Mouse (Mus musculus): Measurements from ENCODE around the gene Tmem30a. TPM values are rescaled to one million over a fixed set of nuclear protein-coding genes. Genes with fewer than 3 reads are reported as not detected.
A peak's percentile ranks its signal among the peaks of the same experiment; 100 is the strongest.

The Tmem30a gene
- polyA plus RNA-seq, 2 experiments, result 11.9 to 31.0 TPM

- no peaks in the 10 kb centered on the region for H3K27me3 ChIP-seq (ENCODE audit: control insufficient read depth, insufficient read depth, low read length)
- 46% methylated on average over 6 of the region's 6 CpGs for WGBS (ENCODE audit: insufficient replicate concordance)
- ATAC-seq (ENCODE audit: insufficient read depth), result no peak
- H3K9ac ChIP-seq (replicated peaks), result no peak overlapping the region
- H3K27ac ChIP-seq, result no peak overlapping the region
- H3K9me3 ChIP-seq (ENCODE audit: control insufficient read depth, low read length), result no peaks in the 10 kb centered on the region
- TF ChIP-seq EP300 (IDR thresholded peaks at IDR 0.05; ENCODE audit: low read depth) (no peak), CTCF (IDR thresholded peaks at IDR 0.05; ENCODE audit: low read depth) (no peak)
- no peaks in the 10 kb centered on the region for H3K36me3 ChIP-seq (replicated peaks; ENCODE audit: control insufficient read depth, insufficient read depth, low read depth)
- H3K4me1 ChIP-seq (replicated peaks; ENCODE audit: control insufficient read depth in 2 of 2, insufficient read depth in 2 of 2, low read length in 1 of 2), result no peaks in the 10 kb centered on the region; a peak in 1 of 4 replicates
- H3K4me2 ChIP-seq (ENCODE audit: low read depth), result no peak overlapping the region
- no peak for DNase-seq (ENCODE audit: low read depth in 3 of 3, low spot score in 3 of 3)
- no peak overlapping the region for H3K4me3 ChIP-seq (ENCODE audit: insufficient read depth in 1 of 2, low read depth in 2 of 2, low read length in 2 of 2)
These were observed 16.1 kb upstream of the Tmem30a start for GRCm38 (mm10) chr9:79809411-79809810.

- 36% methylated on average over 4 of the region's 4 CpGs for WGBS (ENCODE audit: insufficient replicate concordance)
- H3K27ac ChIP-seq, result no peak overlapping the region
- no peaks in the 10 kb centered on the region for H3K36me3 ChIP-seq (replicated peaks; ENCODE audit: control insufficient read depth, insufficient read depth, low read depth)
- ATAC-seq (ENCODE audit: insufficient read depth) (no peak), DNase-seq (ENCODE audit: low read depth in 3 of 3, low spot score in 3 of 3) (no peak)
- H3K9ac ChIP-seq (replicated peaks), result no peak overlapping the region
- H3K4me1 ChIP-seq (replicated peaks; ENCODE audit: control insufficient read depth in 2 of 2, insufficient read depth in 2 of 2, low read length in 1 of 2), result no peaks in the 10 kb centered on the region; a peak in 1 of 4 replicates
- H3K27me3 ChIP-seq (ENCODE audit: control insufficient read depth, insufficient read depth, low read length), result no peaks in the 10 kb centered on the region
- TF ChIP-seq CTCF (IDR thresholded peaks at IDR 0.05; ENCODE audit: low read depth), result no peak
- TF ChIP-seq EP300 (IDR thresholded peaks at IDR 0.05; ENCODE audit: low read depth), result no peak
- no peak overlapping the region for H3K4me3 ChIP-seq (ENCODE audit: insufficient read depth in 1 of 2, low read depth in 2 of 2, low read length in 2 of 2)
- no peak overlapping the region for H3K4me2 ChIP-seq (ENCODE audit: low read depth)
- H3K9me3 ChIP-seq (ENCODE audit: control insufficient read depth, low read length), result no peaks in the 10 kb centered on the region
These were observed 13.9 kb upstream of the Tmem30a start for GRCm38 (mm10) chr9:79807178-79807577.

- peak in 1 of 3 experiments; percentile 24 for DNase-seq (ENCODE audit: low read depth in 3 of 3, low spot score in 3 of 3)
- TF ChIP-seq EP300 (IDR thresholded peaks at IDR 0.05; ENCODE audit: low read depth) (no peak), CTCF (IDR thresholded peaks at IDR 0.05; ENCODE audit: low read depth) (peak; percentile 59)
- Histone ChIP-seq H3K36me3 (replicated peaks; ENCODE audit: control insufficient read depth, insufficient read depth, low read depth) (no peaks in the 10 kb centered on the region), H3K27me3 (ENCODE audit: control insufficient read depth, insufficient read depth, low read length) (no peaks in the 10 kb centered on the region), H3K9ac (replicated peaks) (no peak overlapping the region), H3K27ac (no peak overlapping the region), H3K4me2 (ENCODE audit: low read depth) (no peak overlapping the region), H3K4me3 (ENCODE audit: insufficient read depth in 1 of 2, low read depth in 2 of 2, low read length in 2 of 2) (no peak overlapping the region), H3K9me3 (ENCODE audit: control insufficient read depth, low read length) (no peaks in the 10 kb centered on the region), H3K4me1 (replicated peaks; ENCODE audit: control insufficient read depth in 2 of 2, insufficient read depth in 2 of 2, low read length in 1 of 2) (no peaks in the 10 kb centered on the region; a peak in 1 of 4 replicates)
- ATAC-seq (ENCODE audit: insufficient read depth), result no peak
- 39% methylated on average over 12 of the region's 12 CpGs for WGBS (ENCODE audit: insufficient replicate concordance)
These were observed 13.2 kb upstream of the Tmem30a start for GRCm38 (mm10) chr9:79806317-79807075.

GRCm38 (mm10) chr9:79805426-79805825 lies 12.1 kb upstream of the Tmem30a start:
- Histone ChIP-seq H3K4me2 (ENCODE audit: low read depth) (no peak overlapping the region), H3K27ac (no peak overlapping the region), H3K9me3 (ENCODE audit: control insufficient read depth, low read length) (no peaks in the 10 kb centered on the region), H3K4me1 (replicated peaks; ENCODE audit: control insufficient read depth in 2 of 2, insufficient read depth in 2 of 2, low read length in 1 of 2) (no peaks in the 10 kb centered on the region; a peak in 1 of 4 replicates), H3K27me3 (ENCODE audit: control insufficient read depth, insufficient read depth, low read length) (no peaks in the 10 kb centered on the region), H3K9ac (replicated peaks) (no peak overlapping the region), H3K4me3 (ENCODE audit: insufficient read depth in 1 of 2, low read depth in 2 of 2, low read length in 2 of 2) (no peak overlapping the region), H3K36me3 (replicated peaks; ENCODE audit: control insufficient read depth, insufficient read depth, low read depth) (no peaks in the 10 kb centered on the region)
- TF ChIP-seq EP300 (IDR thresholded peaks at IDR 0.05; ENCODE audit: low read depth) (no peak), CTCF (IDR thresholded peaks at IDR 0.05; ENCODE audit: low read depth) (no peak)
- 79% methylated on average over 10 of the region's 10 CpGs for WGBS (ENCODE audit: insufficient replicate concordance)
- no peak for DNase-seq (ENCODE audit: low read depth in 3 of 3, low spot score in 3 of 3)
- no peak for ATAC-seq (ENCODE audit: insufficient read depth)

GRCm38 (mm10) chr9:79796461-79797135 lies 3.3 kb upstream of the Tmem30a start:
- Histone ChIP-seq H3K4me2 (ENCODE audit: low read depth) (no peak overlapping the region), H3K27me3 (ENCODE audit: control insufficient read depth, insufficient read depth, low read length) (no peaks in the 10 kb centered on the region), H3K9me3 (ENCODE audit: control insufficient read depth, low read length) (no peaks in the 10 kb centered on the region), H3K4me1 (replicated peaks; ENCODE audit: control insufficient read depth in 2 of 2, insufficient read depth in 2 of 2, low read length in 1 of 2) (peaks cover 2 to 6% of the 10 kb centered on the region in 2 experiments), H3K36me3 (replicated peaks; ENCODE audit: control insufficient read depth, insufficient read depth, low read depth) (no peaks in the 10 kb centered on the region), H3K9ac (replicated peaks) (no peak overlapping the region), H3K27ac (no peak overlapping the region), H3K4me3 (ENCODE audit: insufficient read depth in 1 of 2, low read depth in 2 of 2, low read length in 2 of 2) (no peak overlapping the region)
- 53% methylated on average over 7 of the region's 7 CpGs for WGBS (ENCODE audit: insufficient replicate concordance)
- TF ChIP-seq CTCF (IDR thresholded peaks at IDR 0.05; ENCODE audit: low read depth) (no peak), EP300 (IDR thresholded peaks at IDR 0.05; ENCODE audit: low read depth) (no peak)
- no peak for DNase-seq (ENCODE audit: low read depth in 3 of 3, low spot score in 3 of 3)
- no peak for ATAC-seq (ENCODE audit: insufficient read depth)
